Mouse (Mus musculus): Measurements from ENCODE around the gene Gm49398. TPM values are rescaled to one million over a fixed set of nuclear protein-coding genes. Genes with fewer than 3 reads are reported as not detected.

The Gm49398 gene
- not detected for total RNA-seq (2023)

DNA sequence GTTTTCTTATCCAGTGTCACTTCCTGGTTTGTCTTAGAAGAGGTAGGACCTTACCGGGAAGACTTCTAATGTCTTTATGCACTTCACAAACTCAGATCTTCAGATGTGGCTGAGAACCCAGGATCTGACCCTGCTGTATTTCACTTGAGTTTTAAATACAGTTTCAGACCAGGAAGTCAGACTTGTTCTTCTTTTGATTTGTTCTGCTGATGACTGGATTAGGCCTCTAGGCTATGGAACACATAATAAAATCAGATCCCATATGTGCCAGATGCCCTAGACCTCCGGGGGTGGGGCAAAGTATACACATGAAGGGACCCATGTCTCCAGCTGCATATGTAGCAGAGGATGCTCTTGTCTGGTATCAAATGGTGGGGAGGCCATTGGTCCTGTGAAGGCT, at the start of gene Gm49398:
TSS of gene Gm49398 (minus strand) at position 101 of the 400 bp plus-strand sequence.

GRCm38 (mm10) chr13:61255258-61255657, 33.4 kb downstream of the Gm49398 start, which contains the start of gene Cts8:
Gene Cts8 (minus strand): TSS chr13:61255358.

GRCm38 (mm10) chr13:61203310-61203709, 85.3 kb downstream of the Gm49398 start, which contains the start of gene Cts6:
Gene Cts6 (minus strand): TSS chr13:61203410.

Other genes with a start within 250 kb of the Gm49398 start
- gene Ctsq, start 248.2 kb downstream of the Gm49398 start, total RNA-seq (2023) = not detected
- not detected for gene Ctsr, start 124.6 kb downstream of the Gm49398 start, total RNA-seq (2023)
- not detected for gene Cts6, start 85.4 kb downstream of the Gm49398 start, total RNA-seq (2023)
- not detected for gene Cts8, start 33.5 kb downstream of the Gm49398 start, total RNA-seq (2023)
- gene Cts7, start 69.4 kb upstream of the Gm49398 start, total RNA-seq (2023) = not detected

Measured in CD4-positive naive resting alpha-beta T cell, adult 57 days (primary cell).